Mouse (Mus musculus): ENCODE measurements around the gene Tor1aip1. TPM values are rescaled to one million over a fixed set of nuclear protein-coding genes. Genes with fewer than 3 reads are reported as not detected.

Tor1aip1 gene
- total and polyA plus RNA-seq, 3 experiments, result 19.1 to 44.1 (median 39.8) TPM

- Histone ChIP-seq H3K9ac (ENCODE audit: insufficient read depth, low read depth) (no peak overlapping the region), H3K4me3 (replicated peaks in 1 of 3; ENCODE audit: low read depth in 2 of 3, low read length in 2 of 3, poor library complexity in 1 of 3) (no peak overlapping the region), H3K9me3 (replicated peaks; ENCODE audit: low read length) (no peaks in the 10 kb centered on the region), H3K79me2 (replicated peaks; ENCODE audit: control insufficient read depth, extremely low read depth, insufficient read depth, poor library complexity, severe bottlenecking) (no peaks in the 10 kb centered on the region), H3K27me3 (replicated peaks) (no peaks in the 10 kb centered on the region), H3K4me2 (ENCODE audit: insufficient read depth, low read depth, poor library complexity, severe bottlenecking) (0 out of 2 replicates have a peak overlapping the region, but pooled peaks have one; percentile 2), H3K36me3 (replicated peaks in 1 of 2; ENCODE audit: control insufficient read depth in 1 of 2, insufficient read depth in 1 of 2, low read length in 1 of 2) (peaks cover 1 to 9% of the 10 kb centered on the region in 2 experiments), H3K4me1 (ENCODE audit: control insufficient read depth in 1 of 2, insufficient read depth in 2 of 2) (peaks cover 4 to 14% of the 10 kb centered on the region in 2 experiments; a peak in 2 of 4 replicates), H3K27ac (ENCODE audit: insufficient read depth, low read depth) (no peak overlapping the region)
- dilution Hi-C loops (cut with MboI; ENCODE audit: extremely low pct_ligation_motif_present, extremely low pct_unique_long_range_greater_than_20kb, low sequenced_read_pairs) (no loop called here), in situ Hi-C loops (cut with MboI; ENCODE audit: low pct_ligation_motif_present, low pct_unique_long_range_greater_than_20kb, low sequenced_read_pairs) (no loop called here)
- TF ChIP-seq NELFE (IDR thresholded peaks at IDR 0.05; ENCODE audit: low read depth, low read length) (no peak), TCF12 (IDR thresholded peaks at IDR 0.05; ENCODE audit: low read depth, low read length) (no peak), ZKSCAN1 (IDR thresholded peaks at IDR 0.05; ENCODE audit: borderline replicate concordance, low read depth, low read length) (no peak), JUN (IDR thresholded peaks at IDR 0.05; ENCODE audit: insufficient read depth, low read depth, low read length) (no peak), MXI1 (IDR thresholded peaks at IDR 0.05; ENCODE audit: low read depth, low read length) (no peak), ELF1 (IDR thresholded peaks at IDR 0.05; ENCODE audit: low read depth, low read length) (0 out of 2 replicates have a peak, but pooled peaks have one; percentile 9), IRF4 (IDR thresholded peaks at IDR 0.05; ENCODE audit: low read depth, low read length) (peak; percentile 60; the same call in 1 of the 2 replicates), EP300 (IDR thresholded peaks at IDR 0.05; ENCODE audit: low read length) (peak; percentile 19; the same call in 1 of the 2 replicates), KAT2A (IDR thresholded peaks at IDR 0.05; ENCODE audit: insufficient replicate concordance, low read length) (no peak), JUND (conservative IDR thresholded peaks at IDR 0.05; ENCODE audit: low read depth, low read length) (no peak)
- peak; percentile 21 for DNase-seq (ENCODE audit: extremely low read depth)
Measured at GRCm38 (mm10) chr1:156073169-156073821, 37.0 kb upstream of the Tor1aip1 start.

GRCm38 (mm10) chr1:156070106-156070505 lies 33.8 kb upstream of the Tor1aip1 start:
- dilution Hi-C loops (cut with MboI; ENCODE audit: extremely low pct_ligation_motif_present, extremely low pct_unique_long_range_greater_than_20kb, low sequenced_read_pairs) (no loop called here), in situ Hi-C loops (cut with MboI; ENCODE audit: low pct_ligation_motif_present, low pct_unique_long_range_greater_than_20kb, low sequenced_read_pairs) (no loop called here)
- Histone ChIP-seq H3K79me2 (replicated peaks; ENCODE audit: control insufficient read depth, extremely low read depth, insufficient read depth, poor library complexity, severe bottlenecking) (no peaks in the 10 kb centered on the region), H3K27me3 (replicated peaks) (no peaks in the 10 kb centered on the region), H3K4me2 (ENCODE audit: insufficient read depth, low read depth, poor library complexity, severe bottlenecking) (no peak overlapping the region), H3K4me1 (ENCODE audit: control insufficient read depth in 1 of 2, insufficient read depth in 2 of 2) (peaks cover 4 to 11% of the 10 kb centered on the region in 2 experiments; a peak in 2 of 4 replicates), H3K4me3 (replicated peaks in 1 of 3; ENCODE audit: low read depth in 2 of 3, low read length in 2 of 3, poor library complexity in 1 of 3) (no peak overlapping the region), H3K9me3 (replicated peaks; ENCODE audit: low read length) (no peaks in the 10 kb centered on the region), H3K27ac (ENCODE audit: insufficient read depth, low read depth) (no peak overlapping the region), H3K36me3 (replicated peaks in 1 of 2; ENCODE audit: control insufficient read depth in 1 of 2, insufficient read depth in 1 of 2, low read length in 1 of 2) (peaks cover 17 to 38% of the 10 kb centered on the region in 2 experiments), H3K9ac (ENCODE audit: insufficient read depth, low read depth) (no peak overlapping the region)
- DNase-seq (ENCODE audit: extremely low read depth), result no peak
- no peak for TF ChIP-seq SIN3A (IDR thresholded peaks at IDR 0.05; ENCODE audit: low read length)
- no peak for TF ChIP-seq NELFE (IDR thresholded peaks at IDR 0.05; ENCODE audit: low read depth, low read length)
- no peak for TF ChIP-seq HCFC1 (IDR thresholded peaks at IDR 0.05; ENCODE audit: low read depth, low read length)
- TF ChIP-seq SMC3 (IDR thresholded peaks at IDR 0.05; ENCODE audit: low read depth, low read length), result no peak
- TF ChIP-seq JUN (IDR thresholded peaks at IDR 0.05; ENCODE audit: insufficient read depth, low read depth, low read length), result no peak
